Mouse (Mus musculus): ENCODE data around the gene Steap3. TPM values are rescaled to one million over a fixed set of nuclear protein-coding genes. Genes with fewer than 3 reads are reported as not detected.

Gene Steap3
- polyA plus RNA-seq, 1 experiment from 2014 or later, result 2.2 TPM

DNA sequence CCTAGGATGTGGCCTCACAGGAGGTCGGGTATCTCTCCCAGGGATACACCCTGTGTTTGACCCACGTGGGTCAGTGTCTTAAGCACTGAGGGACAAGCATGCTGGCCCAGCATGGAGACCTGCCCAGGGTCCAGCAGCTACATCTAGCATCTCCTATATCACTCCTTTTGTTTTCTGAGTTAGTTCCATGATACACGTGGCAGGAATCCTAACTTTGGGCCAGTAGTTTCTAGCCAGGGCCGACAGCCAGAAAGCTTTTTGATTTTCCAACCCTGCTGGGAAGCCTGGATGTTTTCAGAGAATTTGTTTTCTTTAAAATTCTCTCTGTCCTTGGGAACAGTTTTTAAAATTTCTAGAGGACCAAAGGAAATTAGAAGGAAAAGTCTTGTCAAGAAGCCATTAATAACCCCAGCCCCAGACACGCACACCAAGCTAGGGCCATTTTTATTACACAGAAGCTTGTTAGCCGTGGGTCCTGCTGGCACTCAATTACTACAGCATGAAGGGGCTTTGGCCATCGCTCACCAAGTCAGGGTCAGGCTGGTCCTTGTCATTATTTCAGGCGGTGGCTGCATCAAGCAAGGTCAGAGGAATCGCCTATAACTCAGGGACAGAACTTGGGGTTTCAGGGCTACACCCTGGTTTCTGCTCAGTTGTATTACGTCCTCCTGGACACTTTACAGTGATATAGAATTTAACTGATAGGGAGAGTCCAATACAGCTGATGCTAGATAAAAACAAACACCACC lies 42.6 kb downstream of the Steap3 start:
- ATAC-seq (ENCODE audit: low FRiP score), result no peak
- 78% methylated on average over 10 of the region's 10 CpGs for WGBS

DNA sequence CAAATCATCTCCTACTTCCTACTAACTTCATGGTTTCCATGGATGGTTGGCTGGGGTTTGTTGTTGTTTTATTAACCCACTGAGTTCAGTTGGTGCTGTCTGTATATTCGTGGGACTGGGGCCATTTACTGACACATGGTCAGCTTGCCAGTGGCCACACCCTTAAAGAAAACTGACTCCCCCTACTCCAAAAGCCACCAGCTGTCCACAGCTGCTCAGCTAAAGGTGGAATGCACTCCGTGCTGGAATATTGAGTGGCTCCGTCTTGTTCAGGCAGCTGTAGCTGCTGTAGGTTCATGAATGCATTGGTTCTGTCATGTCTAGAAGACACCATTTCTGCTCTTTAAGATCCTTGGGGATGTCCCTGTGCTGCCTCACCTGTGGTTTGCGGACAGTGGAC lies 48.9 kb downstream of the Steap3 start:
- H3K27ac ChIP-seq, result no peak overlapping the region
- H3K9ac ChIP-seq, result no peak overlapping the region
- H3K9me3 ChIP-seq, result no peaks in the 10 kb centered on the region
- no peaks in the 10 kb centered on the region for H3K27me3 ChIP-seq
- ATAC-seq (ENCODE audit: low FRiP score), result no peak
- H3K36me3 ChIP-seq, result no peaks in the 10 kb centered on the region
- no peak overlapping the region for H3K4me3 ChIP-seq
- H3K4me1 ChIP-seq (replicated peaks), result peaks cover 3% of the 10 kb centered on the region
- H3K4me2 ChIP-seq, result no peak overlapping the region
- WGBS, result 86% methylated on average over 4 of the region's 4 CpGs

More for the DNA sequence above, 42.6 kb downstream of the Steap3 start:
- no peak overlapping the region for H3K27ac ChIP-seq
- H3K27me3 ChIP-seq, result no peaks in the 10 kb centered on the region
- H3K36me3 ChIP-seq, result no peaks in the 10 kb centered on the region
- H3K9me3 ChIP-seq, result no peaks in the 10 kb centered on the region
- H3K4me3 ChIP-seq, result no peak overlapping the region
- H3K9ac ChIP-seq, result no peak overlapping the region
- H3K4me1 ChIP-seq (replicated peaks), result no peaks in the 10 kb centered on the region
- no peak overlapping the region for H3K4me2 ChIP-seq

- ATAC-seq (ENCODE audit: low FRiP score), result no peak
- no peak overlapping the region for H3K4me3 ChIP-seq
- H3K9me3 ChIP-seq, result no peaks in the 10 kb centered on the region
- WGBS, result 44% methylated on average over 2 of the region's 2 CpGs
- H3K4me2 ChIP-seq, result no peak overlapping the region
- H3K4me1 ChIP-seq (replicated peaks), result peaks cover 3% of the 10 kb centered on the region
- H3K27me3 ChIP-seq, result no peaks in the 10 kb centered on the region
- no peak overlapping the region for H3K9ac ChIP-seq
- H3K36me3 ChIP-seq, result no peaks in the 10 kb centered on the region
- no peak overlapping the region for H3K27ac ChIP-seq
Observed at GRCm38 (mm10) chr1:120221285-120221684, 51.2 kb downstream of the Steap3 start.

- H3K4me1 ChIP-seq (replicated peaks), result peaks cover 3% of the 10 kb centered on the region
- no peak overlapping the region for H3K9ac ChIP-seq
- H3K4me3 ChIP-seq, result no peak overlapping the region
- no peaks in the 10 kb centered on the region for H3K27me3 ChIP-seq
- no peaks in the 10 kb centered on the region for H3K36me3 ChIP-seq
- no peak for ATAC-seq (ENCODE audit: low FRiP score)
- WGBS, result 49% methylated on average over 6 of the region's 6 CpGs
- H3K27ac ChIP-seq, result no peak overlapping the region
- no peak overlapping the region for H3K4me2 ChIP-seq
- no peaks in the 10 kb centered on the region for H3K9me3 ChIP-seq
Observed at GRCm38 (mm10) chr1:120220841-120221240, 51.7 kb downstream of the Steap3 start.

- H3K9ac ChIP-seq, result no peak overlapping the region
- no peaks in the 10 kb centered on the region for H3K36me3 ChIP-seq
- no peak overlapping the region for H3K4me3 ChIP-seq
- H3K4me2 ChIP-seq, result no peak overlapping the region
- ATAC-seq (ENCODE audit: low FRiP score), result no peak
- H3K9me3 ChIP-seq, result no peaks in the 10 kb centered on the region
- WGBS, result 82% methylated on average over 11 of the region's 11 CpGs
- no peaks in the 10 kb centered on the region for H3K4me1 ChIP-seq (replicated peaks)
- H3K27ac ChIP-seq, result no peak overlapping the region
- H3K27me3 ChIP-seq, result no peaks in the 10 kb centered on the region
Observed at GRCm38 (mm10) chr1:120208502-120209230, 63.8 kb downstream of the Steap3 start.

GRCm38 (mm10) chr1:120207568-120207967 lies 64.9 kb downstream of the Steap3 start:
- Histone ChIP-seq H3K4me3 (no peak overlapping the region), H3K4me2 (no peak overlapping the region), H3K27me3 (no peaks in the 10 kb centered on the region), H3K9ac (no peak overlapping the region), H3K36me3 (no peaks in the 10 kb centered on the region), H3K9me3 (no peaks in the 10 kb centered on the region), H3K4me1 (replicated peaks) (no peaks in the 10 kb centered on the region), H3K27ac (no peak overlapping the region)
- peak; percentile 86 for ATAC-seq (ENCODE audit: low FRiP score)
- WGBS, result 43% methylated on average over 6 of the region's 6 CpGs

DNA sequence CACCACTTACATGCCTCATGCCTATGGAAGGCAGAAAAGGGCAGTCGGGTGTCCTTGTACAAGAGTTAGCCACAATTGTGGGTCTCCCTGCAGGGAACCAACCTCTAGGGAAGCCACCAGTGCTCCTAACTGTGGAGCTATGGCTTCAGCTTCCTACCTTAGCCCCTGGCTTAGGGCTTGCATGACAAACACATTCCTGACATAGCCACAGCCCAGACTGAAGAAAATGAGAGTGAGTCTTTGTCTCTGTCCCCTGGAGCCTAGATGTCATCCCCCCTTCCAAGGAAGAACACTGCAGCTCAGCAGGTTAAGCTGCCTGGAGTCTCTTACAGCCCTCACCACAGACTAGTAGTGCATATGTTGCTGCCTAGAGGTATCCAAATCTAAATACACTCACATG lies 67.7 kb downstream of the Steap3 start:
- Histone ChIP-seq H3K36me3 (no peaks in the 10 kb centered on the region), H3K27ac (no peak overlapping the region), H3K27me3 (no peaks in the 10 kb centered on the region), H3K4me2 (no peak overlapping the region), H3K4me1 (replicated peaks) (no peaks in the 10 kb centered on the region), H3K4me3 (no peak overlapping the region), H3K9ac (no peak overlapping the region), H3K9me3 (no peaks in the 10 kb centered on the region)
- WGBS, result 42% methylated on average over 1 of the region's 1 CpGs
- no peak for ATAC-seq (ENCODE audit: low FRiP score)

- Histone ChIP-seq H3K27me3 (no peaks in the 10 kb centered on the region), H3K36me3 (no peaks in the 10 kb centered on the region), H3K4me1 (replicated peaks) (no peaks in the 10 kb centered on the region), H3K9ac (no peak overlapping the region), H3K4me3 (no peak overlapping the region), H3K27ac (no peak overlapping the region), H3K9me3 (no peaks in the 10 kb centered on the region), H3K4me2 (no peak overlapping the region)
- 81% methylated on average over 5 of the region's 5 CpGs for WGBS
- no peak for ATAC-seq (ENCODE audit: low FRiP score)
Observed at GRCm38 (mm10) chr1:120203836-120204235, 68.7 kb downstream of the Steap3 start.

DNA sequence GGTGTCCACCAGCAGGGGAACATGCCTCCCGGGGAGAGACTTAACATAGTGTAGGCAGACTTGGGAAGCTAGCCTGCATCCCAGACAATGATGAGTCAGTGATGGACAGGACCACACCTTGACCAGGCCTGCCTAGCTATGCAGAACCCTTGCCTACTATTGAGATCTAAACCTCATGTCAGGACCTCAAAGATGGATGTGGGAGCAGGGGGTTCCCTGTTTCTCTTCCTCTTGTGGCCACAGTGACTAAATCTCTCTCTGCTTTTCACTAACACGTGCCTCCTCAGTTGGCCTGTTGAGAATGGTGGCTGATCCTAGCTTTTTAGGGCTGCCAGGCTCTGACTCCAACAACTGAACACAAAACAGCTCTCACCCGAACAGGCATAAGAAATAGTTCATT lies 70.0 kb downstream of the Steap3 start:
- Histone ChIP-seq H3K27me3 (no peaks in the 10 kb centered on the region), H3K9me3 (no peaks in the 10 kb centered on the region), H3K36me3 (no peaks in the 10 kb centered on the region), H3K4me3 (no peak overlapping the region), H3K4me1 (replicated peaks) (no peaks in the 10 kb centered on the region), H3K27ac (no peak overlapping the region), H3K4me2 (no peak overlapping the region), H3K9ac (no peak overlapping the region)
- 56% methylated on average over 3 of the region's 3 CpGs for WGBS
- no peak for ATAC-seq (ENCODE audit: low FRiP score)

- no peak overlapping the region for H3K4me2 ChIP-seq
- ATAC-seq (ENCODE audit: low FRiP score), result no peak
- H3K27ac ChIP-seq, result no peak overlapping the region
- WGBS, result 91% methylated on average over 4 of the region's 4 CpGs
- no peaks in the 10 kb centered on the region for H3K36me3 ChIP-seq
- no peaks in the 10 kb centered on the region for H3K9me3 ChIP-seq
- H3K9ac ChIP-seq, result no peak overlapping the region
- no peaks in the 10 kb centered on the region for H3K27me3 ChIP-seq
- H3K4me3 ChIP-seq, result no peak overlapping the region
- H3K4me1 ChIP-seq (replicated peaks), result peaks cover 7% of the 10 kb centered on the region
Observed at GRCm38 (mm10) chr1:120198942-120199341, 73.6 kb downstream of the Steap3 start.

GRCm38 (mm10) chr1:120198151-120198550 lies 74.4 kb downstream of the Steap3 start:
- ATAC-seq (ENCODE audit: low FRiP score), result no peak
- 39% methylated on average over 3 of the region's 3 CpGs for WGBS
- H3K27ac ChIP-seq, result no peak overlapping the region

GRCm38 (mm10) chr1:120197189-120197588 lies 75.3 kb downstream of the Steap3 start:
- 23% methylated on average over 5 of the region's 5 CpGs for WGBS
- H3K27me3 ChIP-seq, result no peaks in the 10 kb centered on the region
- peak; percentile 63; the same call in 1 of the 2 replicates for ATAC-seq (ENCODE audit: low FRiP score)
- H3K4me3 ChIP-seq, result no peak overlapping the region
- no peaks in the 10 kb centered on the region for H3K9me3 ChIP-seq
- H3K9ac ChIP-seq, result no peak overlapping the region
- no peaks in the 10 kb centered on the region for H3K36me3 ChIP-seq
- H3K4me1 ChIP-seq (replicated peaks), result peaks cover 7% of the 10 kb centered on the region
- no peak overlapping the region for H3K27ac ChIP-seq
- no peak overlapping the region for H3K4me2 ChIP-seq

More at GRCm38 (mm10) chr1:120198151-120198550, 74.4 kb downstream of the Steap3 start:
- Histone ChIP-seq H3K9me3 (no peaks in the 10 kb centered on the region), H3K4me3 (no peak overlapping the region), H3K36me3 (no peaks in the 10 kb centered on the region), H3K4me2 (no peak overlapping the region), H3K9ac (no peak overlapping the region), H3K27me3 (no peaks in the 10 kb centered on the region), H3K4me1 (replicated peaks) (peaks cover 7% of the 10 kb centered on the region)

- WGBS, result 88% methylated on average over 2 of the region's 2 CpGs
- ATAC-seq (ENCODE audit: low FRiP score), result no peak
Observed at GRCm38 (mm10) chr1:120196724-120197123, 75.8 kb downstream of the Steap3 start.

More at GRCm38 (mm10) chr1:120196724-120197123, 75.8 kb downstream of the Steap3 start:
- no peaks in the 10 kb centered on the region for H3K36me3 ChIP-seq
- no peaks in the 10 kb centered on the region for H3K27me3 ChIP-seq
- H3K4me3 ChIP-seq, result no peak overlapping the region
- H3K4me1 ChIP-seq (replicated peaks), result peaks cover 7% of the 10 kb centered on the region
- no peak overlapping the region for H3K4me2 ChIP-seq
- no peak overlapping the region for H3K9ac ChIP-seq
- no peak overlapping the region for H3K27ac ChIP-seq
- H3K9me3 ChIP-seq, result no peaks in the 10 kb centered on the region

Data from hindbrain, embryonic 13.5 days (tissue).